In the genomic region with DNA sequence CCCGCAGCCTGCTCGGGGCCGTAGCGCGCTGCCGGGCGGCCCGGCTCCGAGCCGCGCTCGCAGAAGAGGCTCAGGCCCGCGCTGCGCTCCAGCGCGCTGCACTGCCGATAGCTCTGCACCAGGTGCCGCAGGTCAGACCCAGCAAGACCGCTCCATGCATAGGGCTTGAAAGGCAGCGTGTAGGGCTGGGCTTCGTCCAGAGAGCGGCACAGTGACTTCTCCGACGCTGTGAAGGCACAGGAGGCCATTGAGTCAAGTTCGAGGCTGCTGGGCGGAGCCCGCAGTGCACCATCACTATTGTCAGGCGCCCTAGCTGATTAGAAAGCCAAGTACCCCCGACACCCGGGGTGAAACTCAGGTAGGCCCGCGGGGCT, we compare ENCODE assay signal across 8 mouse cellular contexts. TPM values are rescaled to one million over a fixed set of nuclear protein-coding genes. Genes with fewer than 3 reads are reported as not detected.
DNase-seq lines count a peak whose midpoint lies in the region; ATAC-seq and TF ChIP-seq lines count a peak whose summit lies in the region.

No protein-coding gene starts in this region.

- no peak for DNase-seq in heart, postnatal 25 days (ENCODE audit: low spot score)
- peak; percentile 67 for DNase-seq in ZHBTc4 (ENCODE audit: low read depth, low spot score)
- no peak for DNase-seq in heart, postnatal 0 days (ENCODE audit: low spot score)
- no peak for DNase-seq in spleen, adult 12 weeks (ENCODE audit: low spot score)
- no peak for DNase-seq in natural killer cell, adult 2 months (ENCODE audit: low spot score in 2 of 2)
- DNase-seq in right cerebral cortex, adult 2 months (ENCODE audit: low spot score in 2 of 2) = no peak

- H3K9me3 ChIP-seq in heart, embryonic 13.5 days = no peaks in the 10 kb centered on the region
- H3K9me3 ChIP-seq in heart, postnatal 0 days (replicated peaks; ENCODE audit: control insufficient read depth, low read length) = no peaks in the 10 kb centered on the region
- H3K9me3 ChIP-seq in liver, embryonic 16.5 days (replicated peaks; ENCODE audit: control insufficient read depth, low read length) = no peaks in the 10 kb centered on the region

- peaks cover 100% of the 10 kb centered on the region for H3K27me3 ChIP-seq in heart, embryonic 13.5 days (replicated peaks)
- H3K27me3 ChIP-seq in heart, postnatal 0 days (ENCODE audit: control insufficient read depth, insufficient read depth, low read length) = peaks cover 98% of the 10 kb centered on the region
- peaks cover 85% of the 10 kb centered on the region for H3K27me3 ChIP-seq in liver, embryonic 16.5 days (ENCODE audit: control insufficient read depth, insufficient read depth, low read depth, low read length)

- peak overlapping the region; percentile 49 for H3K4me3 ChIP-seq in heart, embryonic 13.5 days
- H3K4me3 ChIP-seq in heart, postnatal 0 days (ENCODE audit: low read depth, low read length) = peak overlapping the region; percentile 53
- H3K4me3 ChIP-seq in liver, embryonic 16.5 days (ENCODE audit: low read depth, low read length) = peak overlapping the region; percentile 41

- ATAC-seq in heart, embryonic 13.5 days (ENCODE audit: extremely low read depth, insufficient number of reproducible peaks, low FRiP score, low TSS enrichment) = no peak
- no peak; the same call in 1 of the 2 replicates for ATAC-seq in heart, postnatal 0 days (ENCODE audit: insufficient read depth, low read depth)
- ATAC-seq in liver, embryonic 16.5 days (ENCODE audit: low read depth) = no peak

- peak overlapping the region; percentile 72 for H3K4me2 ChIP-seq in heart, embryonic 13.5 days
- H3K4me2 ChIP-seq in heart, postnatal 0 days (ENCODE audit: low read depth, low read length) = peak overlapping the region; percentile 46
- H3K4me2 ChIP-seq in liver, embryonic 16.5 days (ENCODE audit: low read depth, low read length) = peak overlapping the region; percentile 36

- TF ChIP-seq CTCF in heart, postnatal 0 days (IDR thresholded peaks at IDR 0.05; ENCODE audit: low read depth) = no peak

- peak overlapping the region; percentile 53; the same call in 1 of the 2 replicates for H3K9ac ChIP-seq in heart, embryonic 13.5 days
- H3K9ac ChIP-seq in heart, postnatal 0 days (replicated peaks; ENCODE audit: low read depth, low read length) = no peak overlapping the region
- no peak overlapping the region for H3K9ac ChIP-seq in liver, embryonic 16.5 days (ENCODE audit: low read depth, low read length)

- no peak overlapping the region for H3K27ac ChIP-seq in heart, embryonic 13.5 days (replicated peaks)
- no peak overlapping the region for H3K27ac ChIP-seq in heart, postnatal 0 days (ENCODE audit: low read depth)
- H3K27ac ChIP-seq in liver, embryonic 16.5 days (ENCODE audit: low read length) = no peak overlapping the region

- H3K4me1 ChIP-seq in heart, embryonic 13.5 days = peaks cover 62% of the 10 kb centered on the region
- peaks cover 37% of the 10 kb centered on the region; the same call in 1 of the 2 replicates for H3K4me1 ChIP-seq in heart, postnatal 0 days (ENCODE audit: control insufficient read depth, insufficient read depth)
- peaks cover 13% of the 10 kb centered on the region; the same call in 1 of the 2 replicates for H3K4me1 ChIP-seq in liver, embryonic 16.5 days (ENCODE audit: control insufficient read depth, low read depth, low read length)

- under 1% methylated on average over 33 of the region's 33 CpGs for WGBS in heart, embryonic 13.5 days
- 3% methylated on average over 33 of the region's 33 CpGs for WGBS in heart, postnatal 0 days
- 12% methylated on average over 33 of the region's 33 CpGs for WGBS in liver, embryonic 16.5 days (ENCODE audit: insufficient replicate concordance)

- TF ChIP-seq EP300 in heart, postnatal 0 days (IDR thresholded peaks at IDR 0.05; ENCODE audit: low read depth) = no peak

- H3K36me3 ChIP-seq in heart, embryonic 13.5 days = no peaks in the 10 kb centered on the region
- H3K36me3 ChIP-seq in heart, postnatal 0 days (replicated peaks; ENCODE audit: control insufficient read depth, insufficient read depth, low read length) = no peaks in the 10 kb centered on the region
- H3K36me3 ChIP-seq in liver, embryonic 16.5 days (ENCODE audit: control insufficient read depth, insufficient read depth) = no peaks in the 10 kb centered on the region

- intact Hi-C loops in heart, postnatal 25 days (cut with DNase I) = loop anchor here (5.0 kb wide), 1 partner anchor 1259 kb away; no protein-coding TSS in a partner anchor

RNA-seq across cellular contexts. Expression of a gene that starts 4.2 kb away (rescaled TPM):
- not detected in 2 replicates for polyA plus RNA-seq in heart, embryonic 13.5 days (2015; fragmentation: Nextera tagmentation; extraction: Ambion mirVana)
- not detected for total RNA-seq in heart, postnatal 25 days (2021)
- total RNA-seq in heart, postnatal 0 days (2014; rRNA removed; ENCODE audit: low replicate concordance) = 0.62 TPM in 1 of 2 replicates, not detected in the other
- polyA plus RNA-seq in heart, postnatal 0 days (2015; fragmentation: Nextera tagmentation; extraction: Ambion mirVana) = not detected in 2 replicates
- polyA plus RNA-seq in liver, embryonic 16.5 days (2015; fragmentation: Nextera tagmentation; extraction: Ambion mirVana) = 1.4 and 1.5 TPM in 2 replicates
